Comparison of ENCODE assay signal across 8 mouse cellular contexts in genomic region chr5:137333512-137334174, GRCm38 (mm10). TPM values are rescaled to one million over a fixed set of nuclear protein-coding genes. Genes with fewer than 3 reads are reported as not detected.
DNase-seq lines count a peak whose midpoint lies in the region; ATAC-seq and TF ChIP-seq lines count a peak whose summit lies in the region.

Slc12a9 (minus strand) TSS chr5:137333597.

- no peaks in the 10 kb centered on the region for H3K9me3 ChIP-seq in MEL (replicated peaks; ENCODE audit: insufficient read depth, low read length)
- H3K9me3 ChIP-seq in forebrain, postnatal 0 days (ENCODE audit: low read length), result no peaks in the 10 kb centered on the region
- no peaks in the 10 kb centered on the region for H3K9me3 ChIP-seq in lung, embryonic 16.5 days (ENCODE audit: control insufficient read depth, low read length)

- DNase-seq in MEL (ENCODE audit: low read depth, low spot score), result peak; percentile 95
- DNase-seq in cerebellum, adult 2 months, result peak; percentile 90 to 96
- peak; percentile 96 for DNase-seq in forebrain, postnatal 0 days
- DNase-seq in heart, postnatal 4 days, result peak; percentile 97
- DNase-seq in layer of hippocampus, adult 9-10 months (ENCODE audit: low spot score), result peak; percentile 89
- peak; percentile 81 for DNase-seq in ovary, postnatal 10 days (ENCODE audit: low spot score)
- DNase-seq in thymus, postnatal 10 days (ENCODE audit: low spot score in 2 of 2), result peak; percentile 95

- TF ChIP-seq RAD21 in MEL (IDR thresholded peaks at IDR 0.05; ENCODE audit: low read depth, low read length), result peak; percentile 41

- H3K4me1 ChIP-seq in MEL (ENCODE audit: control insufficient read depth in 1 of 2, insufficient read depth in 2 of 2, low read length in 2 of 2), result peaks cover 2 to 15% of the 10 kb centered on the region in 2 experiments
- 0 out of 2 replicates have a peak, but pooled peaks cover 3% of the 10 kb centered on the region for H3K4me1 ChIP-seq in cerebellum, adult 2 months (ENCODE audit: control insufficient read depth, insufficient read depth, low read length)
- H3K4me1 ChIP-seq in forebrain, postnatal 0 days (ENCODE audit: insufficient read depth), result 0 out of 2 replicates have a peak, but pooled peaks cover 7% of the 10 kb centered on the region
- H3K4me1 ChIP-seq in lung, embryonic 16.5 days (replicated peaks; ENCODE audit: control insufficient read depth, insufficient read depth, low read length), result peaks cover 20% of the 10 kb centered on the region

- H3K4me2 ChIP-seq in forebrain, postnatal 0 days (ENCODE audit: low read depth), result peak within 1 kb of the TSS; percentile 85
- H3K4me2 ChIP-seq in lung, embryonic 16.5 days (ENCODE audit: low read depth, low read length), result peak within 1 kb of the TSS; percentile 82

- peak; percentile 37 to 63; a peak in 2 of 4 replicates for TF ChIP-seq POLR2A in MEL (IDR thresholded peaks at IDR 0.05; ENCODE audit: control insufficient read depth in 1 of 2, insufficient read depth in 1 of 2, low read depth in 1 of 2, low read length in 2 of 2, poor library complexity in 1 of 2)
- peak; percentile 60; the same call in 1 of the 2 replicates for TF ChIP-seq POLR2A in cerebellum, adult 2 months (IDR thresholded peaks at IDR 0.05; ENCODE audit: borderline replicate concordance, insufficient read depth, low read length)

- peak within 1 kb of the TSS; percentile 66 for H3K9ac ChIP-seq in MEL (ENCODE audit: control insufficient read depth, low read depth, low read length, poor library complexity, severe bottlenecking)
- H3K9ac ChIP-seq in forebrain, postnatal 0 days, result peak within 1 kb of the TSS; percentile 86
- peak within 1 kb of the TSS; percentile 80 for H3K9ac ChIP-seq in lung, embryonic 16.5 days (ENCODE audit: low read length)

- TF ChIP-seq EP300 in MEL (IDR thresholded peaks at IDR 0.05; ENCODE audit: low read depth in 1 of 2, low read length in 2 of 2), result no peak; a peak in 1 of 4 replicates

- H3K27me3 ChIP-seq in MEL (ENCODE audit: control insufficient read depth in 1 of 2, insufficient read depth in 2 of 2, low read length in 2 of 2), result no peaks in the 10 kb centered on the region
- no peaks in the 10 kb centered on the region for H3K27me3 ChIP-seq in cerebellum, adult 2 months (ENCODE audit: control insufficient read depth, insufficient read depth, low read length)
- no peaks in the 10 kb centered on the region for H3K27me3 ChIP-seq in forebrain, postnatal 0 days (ENCODE audit: insufficient read depth, low read length)
- no peaks in the 10 kb centered on the region for H3K27me3 ChIP-seq in lung, embryonic 16.5 days (ENCODE audit: control insufficient read depth, insufficient read depth, low read depth, low read length)

- peaks cover 0 to 9% of the 10 kb centered on the region in 2 experiments; a peak in 2 of 4 replicates for H3K36me3 ChIP-seq in MEL (ENCODE audit: control insufficient read depth in 1 of 2, insufficient read depth in 2 of 2, low read length in 2 of 2)
- H3K36me3 ChIP-seq in forebrain, postnatal 0 days (ENCODE audit: insufficient read depth), result no peaks in the 10 kb centered on the region
- no peaks in the 10 kb centered on the region for H3K36me3 ChIP-seq in lung, embryonic 16.5 days (ENCODE audit: control insufficient read depth, insufficient read depth, low read length)

- peak within 1 kb of the TSS; percentile 65 to 84 for H3K4me3 ChIP-seq in MEL (ENCODE audit: control insufficient read depth in 1 of 2, insufficient read depth in 1 of 2, low read depth in 2 of 2, low read length in 2 of 2)
- peak within 1 kb of the TSS; percentile 71 for H3K4me3 ChIP-seq in cerebellum, adult 2 months (replicated peaks; ENCODE audit: insufficient read depth, low read depth, low read length)
- H3K4me3 ChIP-seq in forebrain, postnatal 0 days (ENCODE audit: low read depth, low read length), result peak within 1 kb of the TSS; percentile 71
- H3K4me3 ChIP-seq in lung, embryonic 16.5 days (ENCODE audit: low read length), result peak within 1 kb of the TSS; percentile 64

- no peak within 1 kb of the TSS for H3K27ac ChIP-seq in MEL (ENCODE audit: control insufficient read depth, low read depth, low read length)
- no peak within 1 kb of the TSS; the same call in 1 of the 2 replicates for H3K27ac ChIP-seq in cerebellum, adult 2 months (ENCODE audit: insufficient read depth, low read length)
- peak within 1 kb of the TSS; percentile 31 for H3K27ac ChIP-seq in forebrain, postnatal 0 days (ENCODE audit: low read depth, low read length)
- peak within 1 kb of the TSS; percentile 30 for H3K27ac ChIP-seq in lung, embryonic 16.5 days (ENCODE audit: low read length)

- peak; percentile 92 for ATAC-seq in forebrain, postnatal 0 days
- peak; percentile 94 for ATAC-seq in lung, embryonic 16.5 days (ENCODE audit: low read depth)

- no peaks in the 10 kb centered on the region; the same call in 1 of the 2 replicates for H3K79me2 ChIP-seq in MEL (ENCODE audit: control insufficient read depth, insufficient read depth, low read length, poor library complexity)

- peak; percentile 62 to 82 (median 67) for TF ChIP-seq CTCF in MEL (IDR thresholded peaks at IDR 0.05 in 2 of 3, conservative IDR thresholded peaks at IDR 0.05 in 1 of 3; ENCODE audit: control insufficient read depth in 1 of 3, insufficient read depth in 1 of 3, low read depth in 2 of 3, low read length in 3 of 3, poor library complexity in 1 of 3, severe bottlenecking in 1 of 3)
- TF ChIP-seq CTCF in cerebellum, adult 2 months (IDR thresholded peaks at IDR 0.05; ENCODE audit: borderline replicate concordance, insufficient read depth, low read depth, low read length), result peak; percentile 73
- peak; percentile 85 for TF ChIP-seq CTCF in forebrain, postnatal 0 days (IDR thresholded peaks at IDR 0.05; ENCODE audit: low read depth)

- WGBS in cerebellum, adult 2 months, result under 1% methylated on average over 44 of the region's 44 CpGs
- WGBS in forebrain, postnatal 0 days, result under 1% methylated on average over 44 of the region's 44 CpGs
- WGBS in lung, embryonic 16.5 days, result under 1% methylated on average over 44 of the region's 44 CpGs

TF ChIP-seq in MEL, 35 proteins besides CTCF, POLR2A, EP300 and RAD21:
- TF ChIP-seq JUND (IDR thresholded peaks at IDR 0.05; ENCODE audit: low read depth, low read length), result no peak
- 0 out of 2 replicates have a peak, but pooled peaks have one; percentile 10 for TF ChIP-seq CHD1 (IDR thresholded peaks at IDR 0.05; ENCODE audit: low read depth, low read length)
- TF ChIP-seq POLR2AphosphoS5 (IDR thresholded peaks at IDR 0.05; ENCODE audit: borderline replicate concordance, low read depth, low read length), result no peak
- TF ChIP-seq ETS1 (IDR thresholded peaks at IDR 0.05; ENCODE audit: low read depth, low read length), result no peak
- TF ChIP-seq ZMIZ1 (IDR thresholded peaks at IDR 0.05; ENCODE audit: low read depth, low read length), result no peak
- peak; percentile 81 for TF ChIP-seq SIN3A (IDR thresholded peaks at IDR 0.05; ENCODE audit: low read length)
- no peak for TF ChIP-seq MEF2A (IDR thresholded peaks at IDR 0.05; ENCODE audit: extremely low read depth, insufficient replicate concordance, low read depth, low read length, poor library complexity, severe bottlenecking)
- no peak for TF ChIP-seq ZKSCAN1 (IDR thresholded peaks at IDR 0.05; ENCODE audit: low read depth, low read length)
- peak; percentile 91 for TF ChIP-seq MAX (IDR thresholded peaks at IDR 0.05; ENCODE audit: low read length)
- TF ChIP-seq MXI1 (IDR thresholded peaks at IDR 0.05; ENCODE audit: low read depth, low read length), result peak; percentile 99
- no peak for TF ChIP-seq E2F4 (IDR thresholded peaks at IDR 0.05; ENCODE audit: borderline replicate concordance, low read depth, low read length)
- TF ChIP-seq TBP (IDR thresholded peaks at IDR 0.05; ENCODE audit: low read depth, low read length), result peak; percentile 65
- peak; percentile 60 for TF ChIP-seq NELFE (IDR thresholded peaks at IDR 0.05; ENCODE audit: low read depth, low read length)
- TF ChIP-seq RCOR1 (IDR thresholded peaks at IDR 0.05; ENCODE audit: low read depth, low read length), result no peak
- peak; percentile 47 for TF ChIP-seq ZC3H11A (IDR thresholded peaks at IDR 0.05; ENCODE audit: low read depth, low read length)
- no peak for TF ChIP-seq NRF1 (IDR thresholded peaks at IDR 0.05; ENCODE audit: insufficient read depth, low read depth, low read length, poor library complexity, severe bottlenecking)
- TF ChIP-seq HCFC1 (IDR thresholded peaks at IDR 0.05; ENCODE audit: low read depth, low read length), result 0 out of 2 replicates have a peak, but pooled peaks have one; percentile 6
- TF ChIP-seq POLR2AphosphoS2 (IDR thresholded peaks at IDR 0.05; ENCODE audit: low read length), result no peak; the same call in 1 of the 2 replicates
- no peak for TF ChIP-seq CHD2 (IDR thresholded peaks at IDR 0.05; ENCODE audit: low read length)
- no peak for TF ChIP-seq KAT2A (conservative IDR thresholded peaks at IDR 0.05; ENCODE audit: low read depth, low read length)
- TF ChIP-seq MYC (IDR thresholded peaks at IDR 0.05; ENCODE audit: low read depth, low read length), result peak; percentile 84; the same call in 1 of the 2 replicates
- TF ChIP-seq MYB (IDR thresholded peaks at IDR 0.05; ENCODE audit: low read depth, low read length), result no peak
- no peak for TF ChIP-seq GABPA (IDR thresholded peaks at IDR 0.05; ENCODE audit: low read depth, low read length)
- 0 out of 2 replicates have a peak, but pooled peaks have one; percentile 5 for TF ChIP-seq BHLHE40 (IDR thresholded peaks at IDR 0.05; ENCODE audit: borderline replicate concordance, low read depth, low read length)
- TF ChIP-seq SMC3 (IDR thresholded peaks at IDR 0.05; ENCODE audit: low read depth, low read length), result peak; percentile 58

RNA-seq across cellular contexts. Expression of gene Slc12a9, which starts in this region (rescaled TPM):
- 7.1 and 8.8 TPM in 2 replicates for total RNA-seq in MEL (2012; rRNA removed)
- polyA plus RNA-seq in MEL (2012; ENCODE audit: insufficient read depth in 1 of 2, insufficient read length in 2 of 2, low read depth in 1 of 2, low replicate concordance in 2 of 2, missing spikeins in 1 of 2), result 10 to 100 TPM in 1 of 2 experiments, not detected in 1; 12.1 TPM
- 31.0 and 31.6 TPM in 2 replicates for polyA plus RNA-seq in cerebellum, adult 2 months (2012; rRNA removed)
- total RNA-seq in forebrain, postnatal 0 days (2014; rRNA removed), result 19.3 and 21.8 TPM in 2 replicates
- polyA plus RNA-seq in forebrain, postnatal 0 days (2015; fragmentation: Nextera tagmentation; extraction: Ambion mirVana), result 12.5 and 18.4 TPM in 2 replicates
- total RNA-seq in heart, postnatal 4 days (2021), result 1 to 10 TPM; 5.0 to 5.5 TPM
- polyA plus RNA-seq in lung, embryonic 16.5 days (2015; fragmentation: Nextera tagmentation; extraction: Ambion mirVana), result 11.6 and 12.5 TPM in 2 replicates

Comparison
In these comparisons a context has a peak if more than half of its experiments do, and no peak if none do; other contexts are left out.
1. H3K27ac ChIP-seq: peak in forebrain, postnatal 0 days (single experiment) and lung, embryonic 16.5 days (single experiment); none in MEL (single experiment) and cerebellum, adult 2 months (single experiment).
2. Peak in every context shown above with its lines, with median percentiles within 50 percentile points of each other: DNase-seq, H3K4me3 ChIP-seq, H3K9ac ChIP-seq and CTCF ChIP-seq.